Mouse (Mus musculus): ENCODE data around the gene Cox15. TPM values are rescaled to one million over a fixed set of nuclear protein-coding genes. Genes with fewer than 3 reads are reported as not detected.

Cox15 gene
- polyA plus RNA-seq (2016; fragmentation: Nextera tagmentation; extraction: Ambion mirVana), result 14.6 and 15.4 TPM in 2 replicates

DNA sequence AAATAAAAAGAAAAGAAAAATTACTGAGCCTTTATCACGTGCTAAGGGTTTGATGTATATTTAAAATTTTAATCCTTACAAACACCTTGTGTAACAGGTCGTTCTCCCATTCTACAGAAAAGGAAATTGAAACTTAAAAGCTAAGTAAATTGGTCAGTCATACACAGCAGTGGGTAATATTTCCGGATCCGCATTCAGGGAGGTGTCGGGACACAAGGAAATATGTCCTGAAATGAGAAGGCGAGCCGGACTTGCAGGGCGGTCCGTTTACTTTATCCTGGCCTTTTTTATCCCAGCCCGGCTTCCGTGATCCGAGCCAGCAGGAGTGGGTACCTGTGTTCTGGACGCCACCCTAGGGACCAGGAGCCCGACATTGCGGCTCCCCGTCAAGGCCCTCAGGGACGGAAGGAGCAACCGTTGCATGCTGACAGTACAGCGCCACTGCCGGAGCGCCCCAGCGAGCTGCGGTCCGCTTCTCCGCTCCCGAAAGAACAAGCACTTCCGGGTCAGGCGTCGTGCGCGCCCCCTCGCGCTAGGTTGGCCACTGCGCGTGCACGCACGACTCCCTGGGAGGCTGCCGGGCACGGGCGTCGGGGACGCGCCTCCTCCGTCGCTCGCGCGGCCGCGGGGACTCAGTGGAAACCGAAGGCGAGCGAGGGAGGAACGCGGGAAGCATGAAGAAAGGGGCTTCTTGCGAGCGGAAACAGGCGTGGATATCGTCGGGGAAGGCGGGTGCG lies at the start of gene Cox15, which contains the start of gene Cutc:
Gene Cox15 (minus strand): TSS at position 512 of the 737 bp plus-strand sequence.
Gene Cutc (plus strand): TSS at position 508 of the 737 bp plus-strand sequence.
- WGBS, result under 1% methylated on average over 62 of the region's 62 CpGs
- H3K4me1 ChIP-seq, result peaks cover 15% of the 10 kb centered on the region
- H3K9me3 ChIP-seq (replicated peaks), result no peaks in the 10 kb centered on the region
- H3K27ac ChIP-seq, result peak within 1 kb of the TSS; percentile 96
- no peaks in the 10 kb centered on the region for H3K27me3 ChIP-seq (ENCODE audit: low read depth, poor library complexity, severe bottlenecking)
- H3K4me3 ChIP-seq, result peak within 1 kb of the TSS; percentile 75
- DNase-seq (ENCODE audit: low spot score), result peak; percentile 99
- H3K36me3 ChIP-seq, result peaks cover 34% of the 10 kb centered on the region

DNA sequence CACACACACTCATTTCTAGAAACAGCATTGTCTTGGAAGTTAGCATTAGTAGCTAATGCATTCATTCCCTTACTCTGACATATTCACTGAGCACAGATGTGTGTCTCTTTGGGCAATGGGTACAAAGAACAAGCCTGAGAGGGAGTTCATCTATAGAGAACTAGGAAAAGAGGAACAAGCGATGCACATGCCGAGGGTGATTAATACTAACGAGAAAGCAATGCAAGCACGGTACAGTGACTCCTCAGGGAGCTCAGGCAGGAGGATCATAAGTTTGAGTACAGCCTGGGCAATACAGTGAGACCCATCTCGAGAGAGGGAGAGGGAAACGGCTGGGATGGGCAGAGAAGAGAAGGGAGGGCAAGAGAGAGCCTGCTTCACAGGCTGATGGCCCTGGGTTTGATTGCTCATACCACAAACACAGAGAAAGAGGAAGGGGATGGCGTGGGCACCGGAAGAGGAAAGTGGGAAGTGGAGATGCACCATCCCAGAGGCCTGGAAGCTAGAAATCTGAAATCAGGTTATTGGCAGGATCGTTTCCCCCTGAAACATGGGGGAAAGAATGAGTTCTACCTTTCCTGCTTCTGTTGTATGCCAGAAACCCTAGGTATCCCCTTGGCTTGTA lies 48.7 kb upstream of the Cox15 start:
- Histone ChIP-seq H3K27me3 (ENCODE audit: low read depth, poor library complexity, severe bottlenecking) (no peaks in the 10 kb centered on the region), H3K4me1 (no peaks in the 10 kb centered on the region), H3K36me3 (no peaks in the 10 kb centered on the region), H3K27ac (no peak overlapping the region), H3K4me3 (no peak overlapping the region), H3K9me3 (replicated peaks) (no peaks in the 10 kb centered on the region)
- no peak for DNase-seq (ENCODE audit: low spot score)
- 85% methylated on average over 9 of the region's 9 CpGs for WGBS

DNA sequence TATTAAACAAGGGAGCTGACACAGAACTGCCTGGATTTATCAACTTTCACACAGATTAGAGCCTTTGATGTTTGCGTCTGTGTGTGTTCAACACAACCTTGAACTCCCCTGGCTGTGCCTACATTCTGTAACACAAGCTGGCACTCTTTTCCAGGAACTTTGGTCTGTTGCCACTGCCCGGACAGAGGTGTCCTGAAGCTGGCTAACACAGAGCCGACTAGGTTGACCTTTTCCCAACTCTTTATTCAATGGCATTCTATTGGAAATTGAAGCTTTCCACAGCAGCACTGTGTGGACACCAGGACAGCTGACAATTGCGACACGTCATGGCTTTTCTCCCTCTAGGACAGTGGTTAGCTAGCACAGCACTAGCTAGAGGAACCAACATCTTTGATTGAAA lies 44.4 kb upstream of the Cox15 start:
- Histone ChIP-seq H3K27ac (no peak overlapping the region), H3K27me3 (ENCODE audit: low read depth, poor library complexity, severe bottlenecking) (no peaks in the 10 kb centered on the region), H3K9me3 (replicated peaks) (no peaks in the 10 kb centered on the region), H3K4me1 (no peaks in the 10 kb centered on the region), H3K36me3 (no peaks in the 10 kb centered on the region), H3K4me3 (no peak overlapping the region)
- WGBS, result 82% methylated on average over 5 of the region's 5 CpGs
- DNase-seq (ENCODE audit: low spot score), result no peak

DNA sequence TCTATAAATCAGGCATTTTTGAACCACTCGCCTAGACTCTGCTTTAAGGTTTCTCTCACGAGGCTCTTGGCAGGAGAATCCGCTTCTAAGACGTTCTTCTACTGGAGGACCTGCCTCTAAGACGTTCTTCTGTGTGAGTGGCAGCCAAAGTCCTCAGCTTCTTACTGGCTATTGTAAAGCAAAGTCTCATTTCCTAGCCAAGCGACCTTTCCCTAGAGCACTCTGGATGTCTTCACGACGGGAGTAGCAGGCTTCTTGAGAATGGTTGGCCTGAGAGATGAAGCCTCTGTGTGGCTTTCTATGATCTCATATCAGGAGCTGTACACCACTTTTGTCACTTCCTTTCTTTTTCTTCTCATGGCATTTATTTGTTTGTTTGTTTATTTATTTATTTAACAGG lies 42.7 kb upstream of the Cox15 start:
- Histone ChIP-seq H3K4me1 (no peaks in the 10 kb centered on the region), H3K9me3 (replicated peaks) (no peaks in the 10 kb centered on the region), H3K27me3 (ENCODE audit: low read depth, poor library complexity, severe bottlenecking) (no peaks in the 10 kb centered on the region), H3K27ac (no peak overlapping the region), H3K4me3 (no peak overlapping the region), H3K36me3 (no peaks in the 10 kb centered on the region)
- WGBS, result 89% methylated on average over 8 of the region's 8 CpGs
- DNase-seq (ENCODE audit: low spot score), result no peak

DNA sequence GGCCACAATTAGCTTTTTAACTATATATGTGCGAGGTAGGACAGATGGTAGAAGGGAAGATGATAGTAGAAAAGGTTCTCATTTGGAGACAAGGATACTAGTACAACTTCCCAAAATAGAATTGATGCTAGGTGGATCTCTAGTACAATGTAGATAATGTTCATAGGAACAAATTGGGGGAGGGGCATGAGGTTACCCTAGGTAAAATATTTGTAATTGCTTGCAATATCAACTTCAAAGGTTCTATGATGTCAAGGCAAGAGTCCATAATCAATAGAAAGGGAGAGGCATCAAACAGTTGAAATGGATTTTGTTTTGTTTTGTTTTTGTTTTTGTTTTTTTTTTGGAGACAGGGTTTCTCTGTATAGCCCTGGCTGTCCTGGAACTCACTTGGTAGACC lies 41.2 kb upstream of the Cox15 start:
- H3K27ac ChIP-seq, result no peak overlapping the region
- no peak overlapping the region for H3K4me3 ChIP-seq
- 85% methylated on average over 1 of the region's 1 CpGs for WGBS

DNA sequence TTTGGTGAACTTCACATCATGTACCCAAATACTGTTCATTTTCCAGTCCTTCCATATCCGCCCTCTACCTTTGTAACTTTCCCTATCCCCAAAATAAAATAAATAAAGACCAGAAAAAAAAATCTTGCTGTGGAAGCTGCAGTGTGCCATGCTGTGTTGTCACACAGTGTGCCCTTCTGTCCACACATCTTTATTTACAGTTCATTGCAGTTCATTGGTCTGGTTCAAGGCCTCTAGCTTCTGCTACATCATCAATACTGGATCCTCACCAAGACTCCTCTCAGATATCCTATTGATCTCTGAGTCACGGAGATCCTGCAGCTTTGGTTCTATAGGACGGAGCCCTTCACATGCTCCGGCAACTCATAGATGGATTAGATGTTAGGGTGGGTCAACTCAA lies 39.7 kb upstream of the Cox15 start:
- Histone ChIP-seq H3K36me3 (no peaks in the 10 kb centered on the region), H3K27me3 (ENCODE audit: low read depth, poor library complexity, severe bottlenecking) (no peaks in the 10 kb centered on the region), H3K4me1 (no peaks in the 10 kb centered on the region), H3K4me3 (no peak overlapping the region), H3K27ac (no peak overlapping the region), H3K9me3 (replicated peaks) (no peaks in the 10 kb centered on the region)
- WGBS, result 94% methylated on average over 4 of the region's 4 CpGs
- no peak for DNase-seq (ENCODE audit: low spot score)

More for the DNA sequence above, 41.2 kb upstream of the Cox15 start:
- no peak for DNase-seq (ENCODE audit: low spot score)
- Histone ChIP-seq H3K4me1 (no peaks in the 10 kb centered on the region), H3K27me3 (ENCODE audit: low read depth, poor library complexity, severe bottlenecking) (no peaks in the 10 kb centered on the region), H3K36me3 (no peaks in the 10 kb centered on the region), H3K9me3 (replicated peaks) (no peaks in the 10 kb centered on the region)

DNA sequence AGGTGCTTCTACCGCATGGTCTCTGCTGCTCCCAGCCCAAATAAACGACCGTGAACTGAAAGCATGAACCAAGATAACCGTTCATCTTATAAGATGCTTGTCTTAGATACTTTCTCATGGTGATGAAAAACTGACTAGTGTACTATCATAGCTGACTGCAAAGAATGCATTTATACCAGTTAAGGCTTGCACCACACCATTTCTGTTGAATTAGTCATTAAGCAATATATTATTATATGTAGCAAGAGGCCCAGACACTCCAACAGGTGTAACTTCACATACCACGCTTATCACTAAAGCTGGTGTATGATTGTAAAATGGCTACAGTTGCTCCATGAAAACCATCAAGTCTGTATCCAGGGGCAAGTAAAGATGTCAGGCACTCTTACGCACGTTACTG lies 37.0 kb upstream of the Cox15 start:
- no peak for DNase-seq (ENCODE audit: low spot score)
- 90% methylated on average over 7 of the region's 7 CpGs for WGBS
- no peaks in the 10 kb centered on the region for H3K4me1 ChIP-seq
- H3K4me3 ChIP-seq, result no peak overlapping the region
- H3K27ac ChIP-seq, result no peak overlapping the region
- H3K9me3 ChIP-seq (replicated peaks), result no peaks in the 10 kb centered on the region
- no peaks in the 10 kb centered on the region for H3K36me3 ChIP-seq
- H3K27me3 ChIP-seq (ENCODE audit: low read depth, poor library complexity, severe bottlenecking), result no peaks in the 10 kb centered on the region

DNA sequence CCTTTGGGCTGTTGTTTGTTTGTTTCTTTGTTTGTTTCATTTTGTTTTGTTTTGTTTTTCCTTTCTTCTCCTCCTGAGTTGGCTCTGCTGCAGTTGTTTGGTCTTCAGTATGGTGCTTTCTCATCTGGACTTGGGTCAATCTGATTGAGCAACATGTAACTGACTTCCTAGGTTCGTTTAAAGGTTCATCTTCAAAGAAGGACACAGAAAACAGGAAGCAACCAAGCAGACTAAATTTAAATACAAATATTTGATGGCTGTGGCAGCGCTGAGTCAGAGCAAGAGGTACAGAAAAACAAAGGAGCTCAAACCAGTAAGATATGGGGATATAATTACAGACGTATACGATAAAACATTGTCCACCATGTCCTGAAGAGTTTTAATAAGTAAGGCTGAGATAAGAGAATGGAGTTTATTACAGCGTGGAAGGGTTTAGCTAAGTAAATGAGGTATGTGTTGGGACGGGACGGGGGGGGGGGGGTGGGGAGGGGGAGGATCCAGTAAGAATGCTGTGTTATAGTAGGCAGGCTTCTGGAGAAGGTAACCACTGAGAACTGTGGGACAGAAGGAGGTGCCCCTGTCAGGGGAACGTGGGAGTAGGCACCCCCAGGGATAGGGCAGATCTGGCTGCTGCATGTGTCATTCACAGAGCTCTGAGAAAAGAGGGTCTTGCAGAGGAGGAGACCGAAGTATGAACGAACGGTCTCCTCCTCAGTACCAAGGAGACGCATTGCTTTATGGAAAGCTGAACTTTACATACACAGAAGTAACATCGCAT lies 33.6 kb upstream of the Cox15 start:
- Histone ChIP-seq H3K27me3 (ENCODE audit: low read depth, poor library complexity, severe bottlenecking) (no peaks in the 10 kb centered on the region), H3K4me3 (no peak overlapping the region), H3K4me1 (no peaks in the 10 kb centered on the region), H3K36me3 (no peaks in the 10 kb centered on the region), H3K27ac (no peak overlapping the region), H3K9me3 (replicated peaks) (no peaks in the 10 kb centered on the region)
- 81% methylated on average over 13 of the region's 13 CpGs for WGBS
- DNase-seq (ENCODE audit: low spot score), result no peak

DNA sequence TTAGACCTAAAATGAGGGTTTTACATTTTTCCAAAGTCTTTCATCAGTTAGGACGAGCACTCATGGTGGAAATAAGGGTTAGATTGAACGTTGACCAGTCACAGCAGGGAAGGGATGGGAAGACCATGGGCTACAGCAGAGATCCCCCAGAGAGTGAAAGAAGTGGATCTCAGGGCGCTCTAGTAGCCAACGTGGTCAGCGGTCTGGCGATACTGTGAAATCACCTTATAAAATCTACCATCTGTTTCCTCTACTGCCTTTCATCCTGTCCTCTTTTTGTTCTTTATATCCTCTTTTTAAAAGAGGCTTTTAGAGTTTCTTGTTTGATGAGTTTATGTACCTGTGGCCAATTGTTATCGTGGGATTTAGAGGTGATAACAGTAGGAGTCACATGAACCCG lies 32.0 kb upstream of the Cox15 start:
- WGBS, result 79% methylated on average over 8 of the region's 8 CpGs
- no peak overlapping the region for H3K27ac ChIP-seq
- H3K9me3 ChIP-seq (replicated peaks), result no peaks in the 10 kb centered on the region
- no peaks in the 10 kb centered on the region for H3K27me3 ChIP-seq (ENCODE audit: low read depth, poor library complexity, severe bottlenecking)
- no peaks in the 10 kb centered on the region for H3K4me1 ChIP-seq
- no peak overlapping the region for H3K4me3 ChIP-seq
- DNase-seq (ENCODE audit: low spot score), result no peak
- H3K36me3 ChIP-seq, result no peaks in the 10 kb centered on the region

DNA sequence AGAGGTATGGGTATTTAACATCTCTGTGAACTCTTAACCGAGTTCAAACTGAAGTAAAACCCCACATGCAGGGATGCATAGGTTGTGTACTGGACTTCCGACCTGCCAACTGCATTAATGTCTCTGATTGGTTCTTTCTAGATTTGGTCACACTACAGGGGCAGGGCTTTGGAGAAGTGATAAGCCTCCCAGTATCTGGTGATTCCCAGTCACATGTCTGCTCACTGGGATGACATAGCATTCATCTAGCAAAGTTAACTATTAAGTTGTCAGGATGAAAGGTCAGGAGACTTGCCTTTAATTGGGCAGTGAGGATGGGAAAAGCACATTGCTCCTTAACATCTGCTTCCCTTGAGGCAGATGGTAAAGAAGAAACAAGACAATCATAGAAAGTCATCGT lies 29.2 kb upstream of the Cox15 start, which contains the start of gene Abcc2:
Gene Abcc2 (plus strand): TSS at position 213 of the 400 bp plus-strand sequence.
- 86% methylated on average over 3 of the region's 3 CpGs for WGBS
- no peak within 1 kb of the TSS for H3K4me3 ChIP-seq

DNA sequence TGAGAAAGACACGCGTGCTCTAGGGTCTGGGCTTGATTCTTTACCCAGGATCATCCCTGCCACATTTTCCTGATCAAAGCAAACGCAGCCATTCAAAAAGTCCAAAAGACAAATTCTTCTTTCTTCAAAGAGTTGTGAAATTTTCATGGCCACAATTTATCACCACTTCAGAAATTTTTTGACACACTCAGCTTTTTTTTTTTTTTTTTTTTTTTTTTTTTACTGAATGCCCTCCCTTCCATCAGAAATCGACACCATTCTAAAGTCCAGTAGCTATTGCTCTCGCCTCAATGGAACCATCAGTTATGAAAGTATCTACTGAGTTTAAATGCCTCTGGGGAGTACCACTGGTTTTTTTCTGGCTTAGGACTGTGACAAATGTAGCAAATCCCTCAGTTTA lies 27.6 kb upstream of the Cox15 start:
- no peaks in the 10 kb centered on the region for H3K36me3 ChIP-seq
- no peaks in the 10 kb centered on the region for H3K4me1 ChIP-seq
- H3K27ac ChIP-seq, result no peak overlapping the region
- H3K9me3 ChIP-seq (replicated peaks), result no peaks in the 10 kb centered on the region
- no peaks in the 10 kb centered on the region for H3K27me3 ChIP-seq (ENCODE audit: low read depth, poor library complexity, severe bottlenecking)
- 90% methylated on average over 5 of the region's 5 CpGs for WGBS
- no peak overlapping the region for H3K4me3 ChIP-seq
- no peak for DNase-seq (ENCODE audit: low spot score)

More for the DNA sequence above, 29.2 kb upstream of the Cox15 start, which contains the start of gene Abcc2:
- H3K4me1 ChIP-seq, result no peaks in the 10 kb centered on the region
- no peaks in the 10 kb centered on the region for H3K27me3 ChIP-seq (ENCODE audit: low read depth, poor library complexity, severe bottlenecking)
- no peaks in the 10 kb centered on the region for H3K9me3 ChIP-seq (replicated peaks)
- DNase-seq (ENCODE audit: low spot score), result no peak
- no peak within 1 kb of the TSS for H3K27ac ChIP-seq
- H3K36me3 ChIP-seq, result no peaks in the 10 kb centered on the region

DNA sequence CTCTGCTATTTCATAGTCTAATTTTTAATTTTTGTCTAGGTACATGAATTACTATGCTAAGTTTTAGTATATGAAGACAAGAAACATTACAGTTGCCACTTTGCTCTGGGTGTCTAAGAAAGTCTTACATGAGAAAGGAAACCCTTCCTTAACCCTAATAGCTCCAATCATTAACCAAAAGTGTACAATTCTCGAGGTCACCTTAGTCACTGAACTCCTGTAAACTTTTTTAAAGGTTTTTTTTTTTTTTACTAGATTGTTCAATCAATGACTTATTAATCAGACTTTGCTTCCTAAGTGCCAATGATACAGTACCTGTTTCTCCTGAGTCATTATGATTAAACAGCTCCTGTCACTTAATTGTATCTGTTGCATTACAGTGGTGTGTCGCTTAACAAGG lies 24.5 kb upstream of the Cox15 start:
- Histone ChIP-seq H3K36me3 (no peaks in the 10 kb centered on the region), H3K4me1 (no peaks in the 10 kb centered on the region), H3K27ac (no peak overlapping the region), H3K27me3 (ENCODE audit: low read depth, poor library complexity, severe bottlenecking) (no peaks in the 10 kb centered on the region), H3K4me3 (no peak overlapping the region), H3K9me3 (replicated peaks) (no peaks in the 10 kb centered on the region)
- no peak for DNase-seq (ENCODE audit: low spot score)
- WGBS, result 82% methylated on average over 2 of the region's 2 CpGs

DNA sequence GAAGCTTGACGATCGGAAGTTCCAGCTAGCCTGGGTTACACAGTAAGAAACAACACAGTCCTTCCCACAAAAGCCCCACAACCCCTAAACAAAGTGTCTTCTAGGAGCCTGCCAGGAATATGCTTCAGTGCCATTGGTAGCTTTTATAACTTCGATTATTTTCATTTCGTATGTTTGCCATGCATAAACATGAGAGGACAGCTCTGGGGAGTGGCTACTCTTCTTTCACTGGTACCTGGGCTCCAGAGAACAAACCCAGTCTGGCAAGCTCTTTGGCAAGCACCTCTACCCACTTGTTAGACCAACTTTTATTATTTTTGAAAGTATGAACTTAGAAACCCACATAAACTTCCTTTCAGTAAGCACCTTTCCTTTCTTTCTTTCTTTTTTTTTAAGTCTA lies 23.8 kb upstream of the Cox15 start:
- H3K36me3 ChIP-seq, result no peaks in the 10 kb centered on the region
- H3K4me1 ChIP-seq, result no peaks in the 10 kb centered on the region
- no peaks in the 10 kb centered on the region for H3K27me3 ChIP-seq (ENCODE audit: low read depth, poor library complexity, severe bottlenecking)
- WGBS, result 87% methylated on average over 4 of the region's 4 CpGs
- no peaks in the 10 kb centered on the region for H3K9me3 ChIP-seq (replicated peaks)
- H3K27ac ChIP-seq, result no peak overlapping the region
- H3K4me3 ChIP-seq, result no peak overlapping the region
- no peak for DNase-seq (ENCODE audit: low spot score)

Data from limb, embryonic 10.5 days (tissue).